Mouse (Mus musculus) inflammation-experienced regulatory T-cells, adult 6 months (primary cell): ENCODE measurements around the gene Tent5b. TPM values are rescaled to one million over a fixed set of nuclear protein-coding genes. Genes with fewer than 3 reads are reported as not detected.
A peak's percentile ranks its signal among the peaks of the same experiment; 100 is the strongest.

Experiments used
- ATAC-seq: one replicate; pipeline ENCODE4 v1.8.0; 2017
- polyA plus RNA-seq, 3 experiments: library from polyadenylated mRNA; unstranded; fragments of 100-300 nt; shearing (Covaris generic); gene quantifications; one replicate each; pipeline ENCODE4 v1.2.1; 2017

Gene Tent5b
- polyA plus RNA-seq = not detected

DNA sequence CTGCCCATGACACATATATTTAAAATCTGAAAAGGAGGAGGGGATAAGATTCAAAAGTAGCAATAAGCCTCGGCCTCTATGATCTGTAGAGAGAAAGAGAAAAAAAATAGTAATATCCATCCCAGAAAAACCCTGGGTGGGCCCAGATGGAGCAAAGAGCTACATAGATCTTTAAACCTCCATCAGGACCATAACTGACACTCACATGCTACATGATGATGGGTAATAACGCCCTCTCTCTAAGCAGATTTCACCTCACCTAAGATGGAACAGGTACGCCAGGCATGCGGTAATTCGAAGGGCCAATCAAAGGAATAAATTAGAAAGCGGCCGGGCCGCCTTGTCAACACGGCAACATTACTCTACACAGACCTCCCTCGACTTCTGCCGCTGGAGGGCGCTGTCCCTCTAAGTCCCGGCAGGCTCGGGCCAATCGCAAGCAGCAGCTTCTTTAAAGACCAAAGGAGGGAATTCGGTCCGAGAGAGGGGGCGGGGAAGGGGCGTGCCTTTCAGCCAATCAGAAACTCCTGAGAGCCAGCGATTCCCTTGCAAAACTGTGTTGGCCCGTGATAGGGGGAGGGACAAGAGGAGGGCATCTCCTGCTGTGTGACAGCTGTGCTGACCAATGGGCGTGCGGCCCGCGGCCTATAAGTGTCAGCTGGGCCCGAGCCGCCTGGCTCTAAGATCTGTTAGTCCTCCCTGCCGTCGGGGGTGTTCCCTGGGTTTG lies at the start of gene Tent5b:
Tent5b (plus strand) TSS at position 675 of the 727 bp plus-strand sequence.
- ATAC-seq = peak; percentile 96

DNA sequence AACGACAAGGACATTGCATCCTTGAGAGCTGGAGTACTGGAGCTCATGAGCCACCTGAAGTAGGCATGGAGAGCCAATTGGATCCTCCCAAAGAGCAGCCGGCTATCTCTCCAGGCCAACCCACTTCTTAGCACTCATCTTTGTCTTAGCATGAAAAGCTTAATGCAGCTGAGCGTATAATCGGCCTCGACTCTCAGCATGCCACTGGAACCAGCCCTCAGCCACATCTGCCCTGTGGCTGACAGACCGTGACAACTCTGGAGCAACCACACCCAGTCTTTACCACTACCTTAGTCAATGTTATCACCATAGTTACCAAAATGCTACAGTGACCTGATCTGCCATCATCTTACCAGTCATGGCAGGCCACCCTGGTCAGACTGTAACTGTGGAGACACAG lies 48.4 kb upstream of the Tent5b start:
- ATAC-seq = no peak

DNA sequence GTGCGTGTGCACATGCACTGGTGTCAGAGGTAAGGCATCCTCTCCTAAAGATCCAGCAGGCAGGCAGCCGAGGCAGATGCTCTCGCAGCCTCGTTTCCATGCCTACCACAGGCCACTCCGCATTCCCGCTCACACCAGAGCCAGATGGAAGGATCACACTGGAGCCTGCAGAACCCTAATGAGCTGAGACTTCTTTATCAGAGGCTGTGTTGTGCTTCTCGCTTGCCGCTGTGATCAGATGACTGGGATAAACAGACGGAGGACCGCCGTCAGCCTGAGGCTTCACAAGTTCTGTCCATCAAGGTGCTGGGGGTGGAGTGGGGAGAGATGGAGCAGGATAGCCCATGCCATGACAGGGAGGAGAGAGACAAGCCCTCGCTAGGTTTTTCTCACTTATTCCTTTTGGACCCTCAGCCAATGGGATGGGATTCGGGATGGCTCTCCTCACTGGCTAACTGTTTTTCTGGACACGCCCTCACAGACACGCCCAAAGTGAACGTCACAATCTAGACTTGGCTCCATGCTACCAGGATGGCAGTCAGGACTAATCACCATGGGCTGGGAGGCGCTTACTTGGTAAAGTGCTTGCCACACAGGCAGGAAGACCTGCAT lies 47.3 kb upstream of the Tent5b start:
- ATAC-seq = no peak

DNA sequence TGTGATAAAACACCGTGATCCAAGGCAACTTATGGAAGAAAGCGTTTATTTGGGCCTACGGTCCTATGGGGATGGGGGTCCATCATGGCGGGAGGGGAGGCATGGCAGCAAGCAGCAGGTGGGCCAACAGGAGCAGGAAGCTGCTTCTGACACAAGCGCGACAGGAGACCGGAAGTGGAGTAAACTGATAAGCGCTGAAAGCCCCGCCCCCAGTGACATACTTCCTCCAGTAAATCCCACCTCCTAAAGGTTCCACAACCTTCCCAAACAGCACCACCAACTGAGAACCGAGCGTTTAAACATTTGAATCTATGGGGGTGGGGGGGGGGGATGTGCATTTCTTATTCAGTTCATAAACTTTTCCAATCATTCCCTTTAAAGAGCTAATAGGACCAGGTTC lies 44.0 kb upstream of the Tent5b start:
- ATAC-seq = no peak

DNA sequence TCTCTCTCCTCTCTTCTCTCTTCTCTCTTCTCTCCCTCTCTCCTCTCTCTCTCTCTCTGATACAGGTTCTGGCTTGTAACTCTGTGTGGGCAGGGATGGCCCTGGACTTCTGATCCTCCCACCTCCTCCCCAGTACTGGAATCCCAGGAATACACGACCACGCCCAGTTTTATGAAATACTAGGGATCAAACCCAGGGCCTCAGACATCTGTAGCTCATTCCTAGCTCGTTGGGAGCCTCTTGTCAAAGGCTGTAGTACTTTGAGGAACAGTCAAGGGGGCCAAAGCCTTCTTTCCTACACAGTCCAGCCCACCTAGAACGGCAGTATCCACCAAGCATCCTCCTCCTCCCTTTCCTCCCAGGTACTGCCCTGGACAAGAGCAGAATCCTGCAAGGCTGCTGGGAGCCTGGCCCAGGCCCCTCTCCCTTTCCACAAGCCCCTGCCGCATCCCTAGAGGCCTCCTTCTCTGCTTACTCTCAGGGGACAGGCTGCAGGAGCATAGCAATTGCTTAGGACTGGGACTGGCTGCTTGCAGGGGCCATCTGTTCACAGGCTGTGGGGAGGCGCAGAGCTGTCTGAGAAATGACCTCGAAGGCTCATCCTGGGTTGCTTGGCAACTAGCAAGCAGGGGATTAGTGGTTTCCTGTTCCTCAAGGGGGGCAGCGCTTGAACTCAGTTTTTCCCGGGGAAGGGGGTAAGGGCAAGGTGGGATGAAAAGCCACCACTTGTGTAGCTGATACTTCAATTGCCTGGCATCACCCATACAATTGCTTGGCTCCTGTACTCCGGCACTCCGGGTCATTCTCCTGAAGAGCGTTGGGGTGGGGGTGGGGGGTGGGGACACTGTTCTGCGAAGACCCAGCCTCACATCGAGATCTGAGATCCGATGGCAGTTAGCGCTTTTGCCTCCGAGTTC lies 40.2 kb upstream of the Tent5b start:
- ATAC-seq = no peak

DNA sequence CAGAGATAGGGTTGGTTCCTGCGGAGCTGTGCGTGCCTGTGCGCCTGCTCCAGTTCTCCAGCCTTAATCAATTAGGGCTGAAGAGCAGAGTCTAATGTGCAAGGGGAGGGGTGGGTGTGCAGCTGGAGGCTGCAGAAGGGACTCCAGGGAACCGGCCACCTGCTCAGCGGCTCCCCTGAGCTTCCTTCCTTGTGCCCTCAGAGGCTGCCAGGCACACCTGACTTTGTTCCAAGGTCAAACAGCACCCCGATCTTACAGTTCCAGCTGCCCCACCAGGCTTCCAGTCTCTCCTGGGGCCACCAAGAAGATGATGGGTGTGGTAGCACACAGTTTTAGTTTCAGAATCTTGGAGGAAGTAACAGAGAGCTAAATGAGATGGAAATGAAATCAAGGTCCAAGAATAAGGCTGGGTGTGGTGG lies 39.5 kb upstream of the Tent5b start:
- no peak for ATAC-seq

DNA sequence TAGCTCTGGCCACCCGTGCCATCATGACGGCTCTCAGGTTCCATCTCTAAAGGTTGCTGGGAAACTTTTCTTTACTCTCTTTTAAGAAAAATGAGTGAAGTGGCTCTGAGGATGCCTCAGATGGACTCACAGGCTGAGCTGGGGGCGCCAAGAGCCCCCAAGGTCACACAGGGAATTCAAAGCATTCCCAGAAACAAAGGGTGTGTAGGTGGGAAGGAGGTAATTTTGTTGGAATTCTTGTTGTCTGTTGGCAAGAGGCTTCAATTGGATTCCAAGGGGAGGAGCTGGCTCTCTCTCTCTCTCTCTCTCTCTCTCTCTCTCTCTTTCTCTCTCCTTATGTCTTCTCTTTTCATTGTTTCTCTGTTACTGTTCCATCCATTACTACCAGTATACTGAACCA lies 37.7 kb upstream of the Tent5b start:
- no peak for ATAC-seq

DNA sequence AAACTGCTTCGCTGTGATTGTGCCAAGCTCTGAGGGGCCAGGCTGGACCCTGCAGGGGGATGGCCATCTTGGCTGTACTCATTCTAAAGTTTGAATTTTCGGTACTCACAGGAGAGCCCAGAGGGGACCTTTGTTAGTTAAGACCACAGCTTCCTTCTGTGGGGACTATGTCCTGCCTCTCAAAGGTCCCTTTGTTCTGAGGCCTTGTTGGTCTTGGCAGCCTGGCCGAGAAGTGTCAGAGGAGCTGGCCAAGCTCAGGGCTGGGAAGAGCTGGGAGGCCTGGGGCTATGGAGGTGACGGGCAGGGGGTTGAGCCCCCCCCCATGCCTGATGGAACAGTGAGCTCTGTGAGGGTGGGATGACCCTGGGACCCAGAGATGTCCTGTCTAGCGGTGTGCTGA lies 36.8 kb upstream of the Tent5b start:
- ATAC-seq = no peak

DNA sequence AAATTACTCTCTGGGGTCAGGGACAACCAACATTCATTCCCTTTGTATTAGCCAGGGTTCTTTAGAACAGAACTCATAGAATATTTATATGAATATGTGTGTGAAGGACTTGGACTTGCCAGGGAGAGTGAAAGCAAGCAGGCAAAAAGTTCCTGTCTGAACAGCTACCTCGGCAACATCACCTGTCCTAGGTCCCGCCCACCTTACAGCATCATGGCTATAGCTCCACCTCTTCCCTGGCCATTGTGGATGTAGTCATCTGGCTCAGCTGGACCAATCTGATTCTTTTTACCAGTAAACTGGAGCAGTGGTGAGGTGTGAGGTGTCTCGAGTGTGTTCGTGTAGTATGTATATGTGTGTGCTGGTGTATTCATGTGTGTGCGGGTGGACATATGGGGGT lies 34.2 kb upstream of the Tent5b start:
- ATAC-seq = no peak

DNA sequence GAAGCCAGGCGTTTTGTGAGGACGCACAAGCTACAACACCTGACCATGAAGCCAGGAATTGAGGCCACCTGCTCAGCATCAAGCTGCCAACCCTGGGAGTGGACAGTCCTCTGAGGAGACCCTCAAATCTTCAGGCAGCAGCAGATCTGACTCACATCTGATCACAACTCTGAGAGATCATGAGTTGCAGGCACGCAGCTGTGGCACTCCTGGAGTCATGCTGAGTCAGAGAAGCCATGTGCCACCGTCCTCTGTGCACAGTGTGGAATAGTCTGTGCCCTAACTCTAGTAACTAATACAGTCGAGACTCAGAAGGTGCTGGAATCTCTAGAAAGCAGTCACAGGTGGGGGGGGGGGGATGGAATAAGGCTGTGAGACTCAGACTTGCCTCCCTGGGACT lies 32.6 kb upstream of the Tent5b start:
- no peak for ATAC-seq

DNA sequence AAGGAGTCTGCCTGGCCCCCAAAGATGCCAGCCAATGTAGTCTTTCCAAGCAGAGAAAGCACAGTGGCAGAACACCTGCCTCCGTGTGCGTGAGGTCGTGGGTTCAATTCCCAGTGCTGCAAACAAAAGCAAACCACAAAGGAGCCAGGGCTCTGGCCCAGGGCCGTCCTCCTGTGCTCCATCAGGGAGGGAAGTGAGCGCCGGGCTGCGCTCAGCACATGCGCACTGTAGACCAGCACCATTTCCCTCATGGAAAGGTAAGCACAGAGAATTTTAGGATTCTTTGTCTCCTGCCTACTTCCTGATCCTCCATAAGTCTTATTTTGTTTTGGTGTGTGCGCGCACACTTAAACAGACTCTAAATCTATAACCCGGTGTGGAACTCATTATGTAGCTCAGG lies 32.0 kb upstream of the Tent5b start:
- ATAC-seq = no peak

DNA sequence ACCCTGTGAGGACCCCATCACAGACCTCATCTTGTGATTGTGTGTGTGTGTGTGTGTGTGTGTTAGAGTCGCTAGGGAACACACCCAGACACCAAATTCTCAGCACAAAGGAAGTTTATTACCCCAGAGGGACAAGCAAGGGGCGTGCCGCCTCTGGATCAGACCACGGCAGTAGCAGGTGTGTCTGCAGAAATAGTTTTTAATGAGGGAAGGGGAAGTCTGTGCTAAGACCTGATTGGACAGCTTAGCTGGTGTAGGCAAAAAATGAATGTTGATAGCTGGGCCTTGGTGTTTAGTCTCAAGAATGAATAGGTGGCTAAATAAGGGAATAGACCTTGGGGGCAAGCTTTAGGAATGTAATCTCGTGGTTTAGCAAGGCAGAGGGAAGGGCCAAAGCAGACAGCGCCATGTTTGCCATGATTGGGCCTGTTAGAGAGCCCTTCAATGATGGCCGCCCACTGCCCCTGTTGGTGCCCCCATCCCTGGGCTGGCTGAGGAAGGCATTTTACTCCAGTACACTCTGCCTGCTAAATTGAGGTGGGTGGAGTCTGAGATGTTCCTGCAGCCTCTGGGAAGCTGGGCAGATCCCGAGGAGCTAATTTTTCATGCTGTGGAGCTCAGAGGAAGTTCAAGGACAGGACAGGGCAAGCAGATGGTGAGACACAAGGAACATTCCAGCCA lies 31.1 kb upstream of the Tent5b start:
- no peak for ATAC-seq

DNA sequence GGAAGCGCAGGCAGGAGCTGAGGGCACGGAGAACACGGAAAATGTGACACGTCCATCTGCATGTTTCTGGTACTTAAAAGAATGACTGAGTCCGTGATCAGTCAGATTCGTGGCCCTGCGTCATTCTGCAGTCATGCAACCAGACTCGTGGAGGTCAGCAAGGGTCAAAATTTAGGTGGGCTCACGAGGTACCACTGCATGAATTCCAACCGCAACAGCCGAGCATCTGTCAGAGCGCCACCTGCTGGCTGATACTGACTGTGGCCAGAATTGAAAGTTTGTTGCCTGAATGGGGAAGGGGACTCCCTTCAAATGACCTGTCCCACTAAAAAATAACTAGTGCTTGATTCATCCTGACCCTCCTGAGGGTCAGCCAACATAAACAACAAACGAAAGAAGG lies 30.2 kb upstream of the Tent5b start:
- ATAC-seq = no peak

DNA sequence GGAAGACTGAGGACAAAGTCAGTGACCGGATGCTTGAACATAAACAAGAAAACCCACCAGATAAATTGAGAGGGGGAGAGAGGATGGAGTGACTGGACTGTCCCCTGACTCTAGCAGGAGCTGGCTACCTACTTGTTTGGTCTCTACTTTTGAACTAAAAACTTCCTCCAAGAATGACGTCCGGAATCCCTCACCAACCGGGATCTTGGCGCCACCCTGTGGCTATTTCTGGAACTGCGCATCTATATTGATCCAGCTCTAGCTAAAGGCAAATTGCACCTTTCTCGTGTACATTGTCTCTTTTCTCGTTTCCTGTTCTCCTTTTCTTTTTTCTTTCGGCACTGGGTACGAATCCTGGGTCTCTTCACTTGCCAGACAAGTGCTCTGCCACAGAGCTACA lies 28.4 kb upstream of the Tent5b start:
- no peak for ATAC-seq

DNA sequence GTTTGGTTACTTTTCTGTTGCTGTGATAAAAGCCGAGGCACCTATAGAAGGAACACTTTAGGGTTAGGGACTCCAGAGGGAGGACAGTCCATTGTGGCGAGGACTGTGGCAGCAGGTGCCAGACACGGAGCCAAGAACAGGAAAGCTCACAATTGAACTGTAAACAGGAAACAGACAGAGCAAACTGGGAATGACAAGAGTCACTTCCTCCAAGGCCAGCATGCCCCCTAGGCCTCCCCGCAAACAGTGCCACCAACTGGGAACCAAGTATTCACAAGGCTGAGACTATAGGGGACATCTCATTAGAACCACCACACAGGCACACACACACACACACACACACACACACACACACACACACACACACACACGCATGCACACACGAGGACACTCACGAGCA lies 27.5 kb upstream of the Tent5b start:
- no peak for ATAC-seq

DNA sequence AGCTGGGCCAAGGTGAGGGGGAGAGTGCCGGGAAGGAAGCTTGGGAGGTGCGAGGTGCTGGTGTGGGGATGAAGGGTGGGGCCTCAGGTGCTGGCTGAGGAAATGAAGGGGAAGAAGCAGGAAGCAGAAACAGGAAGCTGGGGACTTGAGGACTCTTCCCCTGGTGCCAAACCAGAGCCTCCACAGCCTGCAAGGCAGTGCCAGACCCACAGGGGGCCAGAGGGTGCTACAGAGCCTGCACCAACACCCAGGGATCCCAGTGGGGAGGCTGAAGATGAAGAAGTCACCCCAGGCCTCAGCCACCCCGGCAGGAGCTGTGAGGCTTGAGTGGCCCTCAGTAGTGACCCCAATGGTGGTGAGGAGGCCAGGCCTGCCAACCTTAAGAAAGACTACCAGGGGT lies 21.9 kb upstream of the Tent5b start:
- no peak for ATAC-seq

DNA sequence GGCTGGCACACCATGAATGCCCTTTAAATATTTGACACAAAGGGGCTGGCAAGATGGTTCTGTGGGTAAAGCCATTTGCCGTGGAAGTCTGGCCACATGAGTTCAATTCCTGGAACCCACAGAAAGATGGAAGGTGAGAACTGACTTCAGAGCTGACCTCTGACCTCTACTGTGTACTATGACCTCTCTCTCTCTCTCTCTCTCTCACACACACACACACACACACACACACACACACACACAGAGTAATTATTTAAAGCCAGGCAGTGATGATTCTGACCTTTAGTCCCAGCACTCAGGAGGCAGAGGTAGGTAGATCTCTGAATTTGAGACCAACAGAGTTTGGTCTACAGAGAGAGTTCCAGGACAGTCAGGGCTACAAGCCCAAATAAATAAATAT lies 19.9 kb upstream of the Tent5b start:
- no peak for ATAC-seq

DNA sequence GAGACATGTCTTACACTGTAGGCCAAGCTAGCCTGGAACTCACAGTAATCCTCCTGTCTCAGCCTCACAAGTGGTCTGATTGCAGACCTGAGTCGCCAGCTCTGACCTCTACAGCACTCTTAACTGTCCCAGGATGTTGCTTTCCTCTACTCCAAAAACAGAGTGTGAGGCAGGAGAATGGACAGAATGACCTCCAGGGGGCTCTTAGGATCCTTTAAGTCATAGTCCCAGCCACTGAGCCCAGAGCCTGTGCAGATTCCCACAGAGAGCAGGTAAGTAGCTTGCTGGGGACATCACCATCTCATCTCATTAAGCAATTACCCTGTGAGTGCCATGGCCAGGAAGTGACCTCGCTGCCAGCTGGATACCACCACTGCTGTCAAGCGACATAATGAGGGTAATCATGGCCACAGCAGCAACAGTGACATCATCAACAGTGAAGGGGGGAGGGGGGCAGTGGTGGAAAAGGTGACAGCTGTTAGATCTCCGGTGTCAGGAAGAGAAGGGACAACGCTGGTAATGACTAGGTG lies 19.1 kb upstream of the Tent5b start:
- ATAC-seq = no peak

DNA sequence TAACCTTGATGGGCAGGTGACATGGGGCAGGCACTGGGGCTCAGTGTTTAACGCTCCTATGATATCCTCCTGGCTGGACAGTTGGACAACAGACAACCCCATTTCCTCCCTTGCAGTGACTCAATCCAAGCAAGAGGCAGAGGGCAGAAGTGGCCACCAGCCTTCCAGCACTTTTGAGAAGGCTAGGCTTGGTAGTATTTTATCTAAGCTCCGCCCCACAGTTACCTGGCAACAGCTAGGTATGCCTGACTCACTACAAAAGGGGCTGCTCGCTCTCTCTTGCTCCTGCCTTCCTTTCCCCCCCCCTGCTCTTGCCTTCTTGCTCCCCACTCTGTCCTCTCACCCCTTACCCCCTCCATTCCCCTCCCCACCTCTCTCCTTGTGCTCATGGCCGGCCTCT lies 18.6 kb upstream of the Tent5b start:
- no peak for ATAC-seq

DNA sequence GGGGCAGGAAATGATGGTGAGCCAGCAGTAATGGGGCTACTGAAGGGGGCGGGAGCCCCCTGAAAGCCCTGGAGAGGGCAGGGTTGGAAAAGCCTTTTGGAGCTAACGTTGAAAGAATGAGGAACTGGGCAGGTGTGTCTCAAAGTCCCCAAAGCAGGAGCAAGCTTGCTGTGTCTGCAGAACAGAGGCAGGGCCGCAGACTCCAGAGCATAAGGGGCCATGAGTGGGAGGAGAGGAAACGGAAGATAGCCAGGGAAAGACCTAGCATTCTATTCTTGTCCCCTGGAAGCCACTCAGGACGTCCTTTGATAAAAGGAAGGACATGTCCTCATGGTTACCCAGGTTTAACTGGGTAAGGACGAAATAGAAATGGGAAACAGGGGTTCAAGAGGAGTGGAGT lies 16.7 kb upstream of the Tent5b start:
- no peak for ATAC-seq

DNA sequence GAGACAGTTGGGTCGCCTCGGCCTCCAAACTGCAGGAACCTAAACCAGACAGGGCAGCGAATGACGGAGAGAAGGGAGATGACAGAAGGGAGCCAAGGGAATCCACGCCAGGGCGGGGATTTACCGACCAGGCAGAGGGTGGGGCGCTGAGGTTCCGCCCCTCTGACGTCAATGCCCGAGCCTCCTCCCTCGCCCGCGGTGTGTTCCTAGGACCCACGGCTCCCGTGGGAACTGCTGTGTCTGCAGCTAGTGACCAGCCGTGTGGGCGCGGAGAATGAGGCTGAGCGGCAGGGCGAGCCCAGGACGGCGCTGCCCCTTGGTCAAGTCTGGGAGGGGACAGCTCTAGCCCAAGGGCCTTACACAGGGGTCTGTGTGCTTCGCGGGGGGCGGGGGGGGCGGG lies 11.9 kb upstream of the Tent5b start:
- ATAC-seq = peak; percentile 61

DNA sequence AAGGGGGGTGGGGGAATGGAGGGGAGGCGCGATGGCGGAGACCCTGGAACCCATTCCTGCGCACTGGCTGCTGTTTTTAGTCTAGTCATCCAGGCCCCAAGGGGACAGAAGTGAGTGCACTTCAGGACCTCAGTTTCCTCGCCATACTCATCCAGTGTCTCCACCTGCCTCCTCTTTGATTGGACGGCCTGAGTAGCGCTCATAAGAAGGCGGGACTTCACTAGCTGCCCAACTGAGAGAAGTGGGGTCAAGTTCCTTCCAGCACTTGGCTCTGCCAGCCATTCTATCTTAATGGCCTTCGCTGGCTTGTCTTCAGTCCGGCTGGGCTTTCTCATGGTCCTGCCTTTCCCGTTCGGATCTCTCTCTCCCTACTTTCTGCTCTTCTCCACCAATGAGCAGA lies 10.8 kb upstream of the Tent5b start:
- ATAC-seq = no peak
